Mouse (Mus musculus) cerebellum, adult 11 months (tissue): Measurements from ENCODE around the gene Robo1.

ENCODE experiments used
- DNase-seq: peaks from one replicate; pipeline ENCODE4 v3.0.0; 2022

The Robo1 gene

DNA sequence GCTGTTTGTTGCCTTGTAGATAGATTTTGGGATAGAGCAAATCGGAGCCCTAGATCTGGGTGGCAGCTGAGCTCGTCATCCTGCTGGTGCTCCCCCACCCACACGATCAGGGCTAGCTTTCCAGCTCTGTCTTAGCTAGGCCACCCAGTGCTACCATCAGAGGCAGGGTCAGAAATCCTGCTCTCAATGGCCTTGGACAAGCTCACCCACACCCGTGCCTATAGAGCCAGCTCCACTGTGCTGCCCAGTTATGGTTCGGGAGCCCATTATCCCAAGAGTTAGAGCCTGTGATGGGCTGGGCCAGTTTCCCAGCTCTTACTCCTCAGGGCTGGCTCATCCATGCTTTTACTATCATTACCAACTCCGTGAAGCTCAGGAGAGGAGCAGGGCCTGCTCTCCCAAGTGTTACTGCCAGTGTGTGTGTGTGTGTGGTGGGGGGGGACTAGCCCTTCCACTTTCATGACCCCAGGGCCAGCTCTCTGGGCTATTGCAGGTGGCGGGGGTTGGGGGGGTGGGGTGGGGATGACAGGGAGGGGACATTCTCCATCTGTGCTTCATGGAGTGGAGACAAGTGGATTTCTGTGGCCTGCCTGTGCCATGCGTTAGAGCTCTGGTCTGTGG is 461.2 kb downstream of the Robo1 start:
- no peak for DNase-seq

DNA sequence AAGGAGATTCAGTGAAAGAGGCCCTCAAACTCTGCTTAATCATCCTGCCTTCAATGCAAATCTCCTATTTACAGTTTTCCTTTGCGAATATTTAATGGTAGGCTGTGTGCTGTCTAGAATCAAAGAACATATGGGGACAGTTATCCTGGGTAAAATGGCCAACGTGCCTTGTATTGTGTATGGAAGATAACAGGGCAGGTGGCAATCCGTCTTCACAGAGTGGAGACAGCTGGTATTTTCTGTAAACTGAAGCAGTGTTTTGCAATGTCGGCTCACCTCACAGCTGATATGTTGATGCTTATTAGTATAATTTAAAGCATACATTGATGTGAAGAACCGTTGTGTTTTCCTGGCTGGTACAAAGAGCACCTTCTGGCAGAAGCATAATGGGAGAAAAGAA is 464.2 kb downstream of the Robo1 start:
- no peak for DNase-seq

DNA sequence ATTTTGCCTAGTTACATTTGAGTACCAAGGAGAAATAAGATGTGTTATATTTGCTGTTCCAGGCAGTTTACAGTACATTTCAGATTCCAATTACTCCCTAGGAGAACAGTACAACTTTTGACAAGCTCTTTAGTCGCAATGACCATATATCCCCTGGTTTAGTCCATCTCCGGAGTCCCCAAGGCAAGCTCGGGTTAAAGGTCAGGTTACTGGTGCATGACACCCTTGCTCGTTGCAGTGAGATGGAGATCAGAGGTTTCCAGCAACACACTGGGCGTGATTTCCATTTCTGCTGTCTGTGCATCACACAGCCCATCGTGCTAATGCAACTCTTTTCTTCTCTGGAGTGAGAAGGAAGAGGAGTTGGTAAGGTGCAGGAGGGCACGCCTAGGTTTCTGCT is 464.9 kb downstream of the Robo1 start:
- DNase-seq, result no peak

DNA sequence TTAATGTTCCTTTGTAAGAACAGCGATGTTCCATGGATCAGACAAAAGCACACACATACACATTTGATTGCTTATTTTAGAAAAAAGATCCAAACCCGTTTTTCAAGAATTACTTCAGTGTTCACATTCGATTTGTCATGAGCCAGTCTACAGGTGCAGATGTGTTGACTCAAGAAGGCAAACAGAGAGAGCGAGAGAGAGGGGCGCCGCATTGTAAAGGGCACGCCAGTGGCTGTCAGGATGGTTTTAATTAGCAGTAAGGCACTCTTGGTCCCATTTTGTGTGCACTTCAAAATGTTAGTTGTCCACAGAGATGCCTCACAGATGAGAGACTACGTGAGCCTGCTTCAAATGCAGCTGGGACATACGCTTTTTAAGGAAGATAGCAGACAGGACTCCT is 470.4 kb downstream of the Robo1 start:
- no peak for DNase-seq

DNA sequence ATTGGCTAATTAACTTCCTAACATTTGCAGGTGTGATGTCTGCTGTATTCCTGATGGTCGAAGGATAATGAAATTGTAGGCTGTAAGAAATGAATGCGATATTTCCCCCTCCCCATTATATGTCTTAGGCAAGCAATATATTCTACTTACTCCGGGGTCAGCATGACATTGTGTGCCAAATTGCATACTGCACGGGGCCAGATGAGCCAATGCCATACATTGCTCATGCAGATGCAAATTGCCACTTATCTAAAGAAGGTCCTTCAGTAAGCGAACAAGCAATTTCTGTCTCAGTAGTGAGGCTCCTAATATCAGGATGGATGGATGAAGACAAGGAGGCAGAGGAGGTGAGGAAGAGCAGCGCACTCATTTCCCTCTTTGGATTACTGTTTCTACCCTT is 474.1 kb downstream of the Robo1 start:
- DNase-seq, result no peak

DNA sequence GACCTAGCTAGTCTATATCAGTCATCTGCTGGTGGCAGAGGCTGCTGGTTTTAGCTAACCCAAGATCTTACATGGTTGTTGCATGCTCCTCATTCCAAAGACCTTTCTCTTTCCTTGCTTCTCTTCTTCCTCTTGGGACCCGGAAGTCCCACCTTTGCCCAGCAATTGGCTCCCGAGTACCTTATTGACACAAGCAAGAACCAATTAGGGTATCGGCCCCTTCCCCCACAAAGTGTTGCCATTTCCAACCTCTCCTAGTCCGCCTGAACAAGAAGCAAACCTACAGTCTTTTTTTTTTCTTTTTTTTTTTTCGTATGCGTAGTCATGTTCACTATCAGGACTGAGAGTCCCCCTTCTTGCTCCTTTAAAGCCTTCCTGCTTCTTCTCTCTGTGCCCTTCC is 478.0 kb downstream of the Robo1 start:
- DNase-seq, result no peak

DNA sequence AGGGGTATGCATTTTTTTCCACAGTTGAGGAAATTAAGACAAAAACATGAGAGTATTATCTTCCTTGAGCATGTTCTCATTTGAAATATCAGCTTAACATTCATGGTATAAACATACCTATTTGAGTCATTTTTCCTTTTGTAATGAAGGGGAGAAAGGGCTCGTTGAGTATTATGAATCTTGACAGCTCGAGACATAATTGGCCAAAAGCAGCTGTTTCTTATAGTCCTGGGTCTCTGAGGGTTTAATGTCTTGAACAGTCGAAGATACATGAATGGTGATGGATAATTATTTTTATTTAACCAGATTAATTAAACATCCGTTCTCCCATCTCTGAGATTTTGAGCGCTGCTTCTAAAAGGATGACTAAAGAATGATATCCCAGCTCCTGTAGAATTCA is 478.5 kb downstream of the Robo1 start:
- DNase-seq, result no peak

DNA sequence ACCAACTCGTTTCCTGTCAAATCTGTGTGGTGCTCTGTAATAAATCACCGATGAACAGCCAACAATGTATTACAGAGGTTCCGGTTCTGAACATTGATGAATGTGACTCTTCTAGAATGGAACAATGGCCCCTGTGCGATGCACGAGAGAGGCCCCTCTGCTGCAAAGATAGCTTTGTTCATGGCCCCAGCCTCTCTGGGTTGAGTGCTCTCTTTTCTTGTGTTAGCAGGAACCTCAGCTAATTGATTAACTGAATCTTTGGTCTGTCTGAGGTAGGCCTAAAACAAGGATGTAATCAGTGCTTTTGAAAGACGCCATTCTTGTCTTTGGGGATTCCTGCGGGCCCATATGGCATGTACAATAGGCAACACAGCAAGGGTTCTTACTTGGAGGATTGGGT is 479.9 kb downstream of the Robo1 start:
- DNase-seq, result no peak

DNA sequence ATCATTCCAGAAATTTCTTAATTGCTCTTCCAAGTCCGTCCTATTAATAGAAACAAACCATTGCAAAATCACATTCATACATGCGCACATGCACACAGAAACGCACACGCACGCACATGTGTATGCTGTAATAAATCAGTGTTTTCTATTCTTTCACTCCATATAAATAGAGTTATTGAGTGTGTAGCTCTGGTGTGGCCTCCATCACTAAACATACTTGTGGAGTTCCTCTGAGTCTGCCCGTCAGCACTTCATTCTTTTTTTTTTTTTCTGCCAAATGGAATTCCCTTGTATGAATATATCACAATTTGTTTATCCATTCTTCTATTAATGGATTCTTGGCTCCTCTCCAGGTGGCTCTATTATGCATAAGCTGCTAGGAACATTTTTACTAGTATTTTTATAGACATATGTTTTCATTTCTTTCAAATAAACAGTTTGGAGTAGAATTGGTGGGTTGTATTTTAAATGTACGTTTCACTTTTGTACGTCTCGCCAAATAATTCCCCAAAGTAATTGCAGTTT is 483.1 kb downstream of the Robo1 start:
- DNase-seq, result no peak

DNA sequence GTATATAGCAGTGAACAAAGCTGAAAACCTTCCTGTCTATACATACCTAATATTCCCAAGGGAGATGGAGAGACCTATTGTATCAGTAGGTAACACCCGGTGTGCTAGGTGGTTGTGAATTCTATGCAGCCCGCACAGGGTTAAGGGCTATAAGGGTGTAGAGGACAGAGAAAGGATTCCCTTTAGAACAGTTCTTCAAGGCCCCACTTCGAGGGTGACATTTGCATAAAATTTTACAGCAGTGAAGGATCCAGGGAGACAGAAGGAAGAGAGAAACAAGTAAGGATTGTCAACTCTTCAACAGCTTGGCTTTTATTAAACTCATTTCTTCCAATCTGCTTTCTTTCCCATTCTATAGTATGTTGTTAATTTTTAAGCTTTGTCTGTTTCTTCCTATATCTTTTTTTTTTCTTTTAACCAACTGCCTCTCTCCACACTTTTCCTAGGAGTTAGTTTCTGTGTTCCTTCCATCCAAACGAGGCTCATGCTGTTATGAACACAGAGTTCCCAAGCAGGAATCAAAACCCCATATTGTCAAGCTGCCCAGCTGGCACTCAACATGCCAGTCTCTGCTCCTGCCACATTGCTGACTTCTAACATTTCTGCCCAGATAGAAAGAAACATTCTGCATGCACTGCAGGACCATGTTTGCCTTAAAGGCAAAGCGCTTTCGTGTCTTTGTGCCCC is 486.7 kb downstream of the Robo1 start:
- peak; percentile 66 for DNase-seq

DNA sequence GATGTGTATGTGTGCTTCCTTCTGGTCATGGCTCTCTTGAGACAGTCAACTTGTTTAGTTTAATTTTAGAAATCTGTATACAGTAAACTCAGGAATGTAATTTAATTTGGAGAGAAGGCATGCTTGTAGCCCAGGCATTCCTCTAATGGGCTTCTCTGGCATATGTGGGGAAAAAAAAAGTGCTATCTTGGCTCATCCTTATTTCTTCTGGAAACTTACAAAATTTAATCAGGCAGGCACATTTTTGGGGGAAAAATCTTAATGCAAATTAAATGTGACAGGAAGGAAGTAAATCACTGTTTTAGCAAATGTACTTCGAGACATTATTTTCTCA is 487.2 kb downstream of the Robo1 start:
- DNase-seq, result no peak

DNA sequence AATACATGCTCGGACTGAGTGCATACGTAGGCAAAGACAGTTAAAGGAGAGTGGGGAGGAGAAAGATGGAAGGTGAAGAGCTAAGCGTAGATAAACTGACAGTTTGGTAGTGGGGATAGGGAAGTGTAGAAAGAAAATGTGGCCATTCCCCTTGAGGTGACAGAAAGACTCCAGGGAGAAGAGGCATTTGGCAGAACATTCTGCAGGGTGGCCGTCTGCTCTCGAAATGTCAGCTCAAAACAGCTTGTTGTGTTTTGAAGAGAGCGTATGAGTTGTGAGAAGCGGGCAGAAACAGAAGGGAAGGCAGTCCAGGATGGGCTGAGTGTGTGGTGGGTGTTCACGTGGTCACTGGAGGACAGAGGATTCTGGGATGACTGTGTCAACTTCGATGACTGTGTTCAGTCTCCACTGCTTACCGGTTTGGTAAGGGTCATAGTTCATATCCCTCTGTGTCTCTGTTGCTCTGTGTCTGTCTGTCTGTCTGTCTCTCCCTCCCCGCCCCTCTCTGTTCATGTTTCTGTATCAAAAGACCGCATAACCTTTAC is 490.4 kb downstream of the Robo1 start:
- no peak for DNase-seq

DNA sequence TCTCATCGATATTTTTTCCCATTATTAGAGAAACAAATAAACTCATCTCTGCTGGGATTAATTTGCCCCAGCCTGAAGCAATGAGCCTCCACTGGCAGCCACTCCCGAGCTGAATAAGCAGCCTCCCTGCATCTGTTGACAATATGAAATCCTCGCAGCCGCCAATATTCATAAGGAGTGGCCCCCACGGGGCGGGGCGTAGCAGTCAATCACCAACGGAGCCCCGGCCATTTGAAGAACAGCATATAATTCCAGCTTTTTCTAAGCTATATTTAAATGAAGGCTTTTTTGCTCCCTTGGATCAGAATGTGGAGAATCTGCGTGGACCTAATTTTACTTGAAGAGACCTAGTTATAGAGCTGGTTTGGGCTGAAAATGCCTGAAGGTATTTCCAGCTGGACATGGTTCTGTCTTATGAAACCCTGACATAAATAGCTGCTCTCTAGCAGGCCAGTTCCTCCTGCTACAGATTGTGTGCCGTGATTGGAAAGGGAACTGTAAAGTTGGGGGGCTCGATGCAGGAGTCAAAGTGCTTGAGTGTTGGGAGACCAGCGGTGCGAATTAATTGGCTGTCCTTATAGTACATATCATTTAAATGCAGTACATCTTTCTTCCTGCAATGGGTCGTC is 492.1 kb downstream of the Robo1 start:
- DNase-seq, result peak; percentile 42

DNA sequence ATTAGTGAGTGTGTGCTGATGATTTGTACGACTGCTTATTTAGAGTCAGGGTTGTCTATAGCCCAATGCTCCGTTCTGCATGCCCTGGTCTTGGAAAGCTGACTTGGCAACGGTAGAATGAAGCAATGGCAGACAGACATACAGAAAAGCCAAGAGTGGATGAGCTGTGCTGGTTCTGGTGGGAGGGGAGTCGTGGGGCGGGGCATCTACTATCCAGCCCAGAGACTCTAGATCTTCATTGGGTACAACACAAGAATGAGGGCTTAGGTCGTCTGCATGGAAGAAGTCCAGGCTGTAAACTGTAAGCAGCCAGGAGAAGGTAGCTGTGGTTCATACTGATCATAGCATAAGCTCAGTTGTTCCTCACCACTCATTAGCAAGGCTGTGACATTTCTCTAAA is 492.7 kb downstream of the Robo1 start:
- no peak for DNase-seq

DNA sequence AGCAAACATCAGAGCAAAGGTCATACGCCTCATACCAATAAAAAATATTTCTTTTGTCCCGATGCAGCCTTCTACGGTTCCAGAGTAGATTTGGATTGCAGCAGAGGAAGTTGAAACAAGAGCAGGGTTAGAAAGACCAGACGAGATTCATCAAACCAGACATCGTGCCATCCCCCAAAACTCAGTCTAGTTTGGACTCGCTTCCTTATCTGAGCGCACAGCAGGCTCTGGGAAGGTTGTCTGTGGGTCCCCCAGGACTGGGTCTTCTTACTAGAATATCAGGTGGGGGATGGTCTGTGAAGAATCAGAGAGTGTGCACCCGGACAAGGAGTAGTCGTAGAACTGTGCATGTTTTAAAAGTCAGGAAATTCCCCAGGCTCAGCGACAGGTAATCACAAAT is 500.2 kb downstream of the Robo1 start:
- DNase-seq, result no peak

DNA sequence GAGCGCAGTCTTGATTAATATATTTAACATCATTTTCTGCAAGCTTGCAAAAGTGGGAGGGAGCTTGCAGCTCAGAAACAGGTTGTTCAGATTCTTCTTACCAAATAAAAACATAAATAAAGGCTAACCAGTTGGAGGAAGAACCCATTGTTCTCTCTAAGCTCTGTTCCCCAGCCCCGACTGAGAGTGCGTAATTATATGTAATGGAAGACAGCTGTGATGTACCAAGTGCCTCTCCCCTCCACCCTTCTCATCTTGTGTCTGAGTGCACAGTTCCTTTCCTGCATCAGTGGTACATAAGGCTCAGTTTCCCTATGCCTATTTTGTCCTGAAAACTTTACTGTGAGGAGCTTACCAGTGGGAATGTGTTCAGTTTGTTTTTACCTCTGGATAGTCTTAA is 502.8 kb downstream of the Robo1 start:
- no peak for DNase-seq

DNA sequence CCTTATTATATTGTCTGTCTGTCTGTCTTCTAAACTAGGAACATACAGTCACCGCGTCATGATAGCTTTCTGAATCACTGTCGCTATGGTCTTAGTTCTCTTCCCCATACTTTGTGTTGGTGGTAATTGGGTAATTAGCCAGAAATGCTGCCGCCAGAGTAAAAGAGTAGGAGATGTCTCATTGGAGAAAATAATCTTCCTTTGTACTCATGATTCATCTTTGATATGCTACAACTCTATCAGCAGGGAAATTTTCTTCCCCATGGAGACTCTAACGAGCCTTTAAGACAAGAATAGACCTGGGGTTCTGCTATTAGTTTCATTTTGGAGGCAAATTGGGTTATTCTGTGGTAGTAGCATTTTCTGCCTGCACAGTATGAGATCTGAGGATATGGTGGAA is 503.4 kb downstream of the Robo1 start:
- DNase-seq, result no peak

DNA sequence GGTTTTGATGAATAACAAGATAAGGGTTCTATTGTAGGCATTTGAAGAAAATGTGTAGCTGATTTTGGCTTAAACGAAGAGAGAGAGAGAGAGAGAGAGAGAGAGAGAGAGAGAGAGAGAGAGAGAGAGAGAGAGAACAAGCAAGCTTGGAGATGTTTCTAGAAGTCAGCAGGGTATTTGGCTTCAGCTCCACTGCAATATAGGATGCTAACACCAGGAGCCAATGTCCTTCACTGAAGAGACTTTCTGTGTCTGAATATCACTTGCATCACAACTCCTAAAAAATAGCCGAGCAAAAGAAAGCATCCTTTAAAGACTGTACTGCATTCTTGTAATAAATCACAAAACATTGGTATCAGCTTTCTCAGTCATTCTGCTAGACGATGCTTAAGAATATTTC is 503.8 kb downstream of the Robo1 start:
- no peak for DNase-seq

DNA sequence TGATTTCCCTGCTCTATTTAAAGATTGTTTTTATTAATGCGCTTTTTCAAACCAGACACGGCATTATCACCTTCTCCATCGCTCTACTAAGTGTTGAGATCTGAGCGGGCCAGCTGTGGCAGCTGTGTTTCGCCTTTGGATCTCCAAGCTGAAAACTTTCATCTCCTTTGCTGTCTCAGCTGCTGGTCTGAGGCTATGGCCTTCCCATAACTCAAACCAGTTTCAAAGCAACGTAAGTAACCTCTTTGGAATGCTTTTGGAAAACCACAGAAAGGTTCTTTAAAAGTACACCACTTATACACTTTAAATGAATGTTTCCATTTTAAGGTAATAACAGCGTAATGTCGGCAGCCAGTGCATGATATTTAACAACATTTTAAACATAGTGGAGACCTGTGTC is 520.3 kb downstream of the Robo1 start:
- DNase-seq, result no peak

DNA sequence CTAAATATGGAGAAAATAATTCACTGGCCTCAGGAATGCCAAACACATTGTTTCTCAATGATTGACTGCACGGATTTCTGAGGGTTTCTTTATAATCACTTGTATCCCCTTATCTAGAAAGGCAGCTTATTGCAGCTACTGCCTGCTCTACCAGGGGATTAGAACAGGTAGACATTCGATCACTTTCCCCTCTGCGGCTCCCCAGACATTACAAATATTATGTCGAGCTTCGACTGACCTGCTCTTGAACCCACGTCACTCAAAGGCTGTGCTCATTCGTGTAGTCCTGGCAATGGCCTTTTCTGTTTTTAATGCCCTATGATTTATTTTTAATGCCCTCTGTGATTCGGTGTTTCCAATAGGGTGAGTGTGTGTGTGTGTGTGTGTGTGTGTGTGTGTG is 521.4 kb downstream of the Robo1 start:
- no peak for DNase-seq

DNA sequence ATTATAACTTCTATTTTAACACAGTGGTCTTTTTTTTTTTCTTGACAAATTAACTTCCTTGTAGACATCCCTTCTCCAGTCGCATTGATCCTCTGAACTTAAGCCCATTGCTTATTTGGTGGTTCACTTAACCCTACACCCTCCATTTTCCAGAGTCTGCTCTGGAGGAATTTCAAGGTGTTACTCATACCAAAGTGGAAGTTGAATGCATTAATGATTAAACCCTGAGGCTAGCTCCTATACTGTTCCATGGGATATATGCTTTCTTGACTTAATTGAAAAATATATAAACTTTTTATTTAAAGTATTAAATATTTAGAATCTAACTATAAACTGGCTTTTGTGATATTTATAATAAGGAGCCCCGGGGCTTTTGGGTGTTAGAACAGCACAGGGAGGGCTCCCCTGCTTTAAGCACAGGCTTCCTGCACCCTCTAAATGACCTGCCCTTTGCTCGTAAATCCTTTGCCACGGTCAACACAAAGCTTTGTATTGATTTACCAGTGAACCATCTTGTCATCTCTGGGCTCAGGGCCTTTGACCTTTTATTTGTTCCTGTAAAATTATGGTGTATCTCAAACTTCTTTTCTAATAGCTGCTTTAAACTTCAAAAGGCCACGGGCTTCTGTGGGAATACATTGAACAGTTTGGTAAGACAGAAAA is 522.4 kb downstream of the Robo1 start:
- no peak for DNase-seq

DNA sequence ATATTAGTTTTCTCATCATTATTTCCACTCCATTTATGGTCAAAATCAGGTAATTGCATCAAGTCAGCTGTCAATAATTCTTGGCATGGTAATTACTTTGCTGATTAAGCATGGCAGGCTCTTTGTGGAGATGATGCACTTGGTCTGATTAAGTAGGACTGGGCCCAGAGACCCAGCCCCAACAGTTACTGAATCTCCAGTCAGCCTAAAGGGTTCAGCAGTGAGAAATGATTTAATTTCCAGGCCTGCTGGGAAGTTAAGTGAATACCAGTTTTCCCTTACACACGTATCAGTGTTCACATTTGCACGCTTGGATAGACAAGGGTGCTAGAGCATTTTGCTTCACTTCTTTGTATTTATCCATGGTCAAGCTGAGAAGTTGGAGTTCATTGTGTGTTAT is 526.2 kb downstream of the Robo1 start:
- no peak for DNase-seq

DNA sequence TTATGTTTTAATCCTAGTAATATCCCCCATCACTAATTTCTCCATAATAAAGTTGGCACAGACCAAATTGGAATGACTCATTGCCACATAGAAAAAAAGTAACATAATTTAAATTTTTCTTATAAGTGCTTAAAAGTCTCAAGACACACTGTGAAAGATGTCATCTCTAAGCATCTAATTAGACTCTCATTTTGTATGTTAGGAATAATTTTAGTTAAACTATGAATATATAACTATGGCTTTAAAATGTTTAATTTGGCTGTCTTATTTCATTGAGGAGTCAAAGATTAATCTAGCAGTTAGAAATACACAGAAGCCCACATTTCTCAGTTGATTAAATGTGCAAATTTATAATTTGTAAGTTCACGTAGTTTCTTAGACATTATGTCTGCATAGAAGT is 530.9 kb downstream of the Robo1 start:
- DNase-seq, result no peak

DNA sequence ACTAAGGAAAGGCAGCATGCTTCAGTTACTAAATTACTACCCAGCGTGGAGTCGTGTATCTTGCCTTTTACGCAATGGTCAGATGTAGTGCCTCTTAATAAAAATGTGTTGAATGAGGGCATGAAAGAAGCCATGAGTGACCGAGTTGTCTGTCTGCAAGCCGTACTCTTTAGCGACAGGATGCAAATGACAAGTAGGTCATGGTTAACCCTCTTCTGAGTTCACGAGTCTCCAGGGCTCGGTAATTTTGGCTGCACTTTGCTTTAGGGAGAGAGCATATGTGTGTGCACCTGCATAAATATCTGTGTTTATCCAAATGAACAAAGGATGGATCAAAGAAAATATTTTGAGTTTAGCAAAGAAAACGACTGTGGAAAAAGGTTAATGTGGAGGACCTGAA is 533.0 kb downstream of the Robo1 start:
- no peak for DNase-seq
